Mouse (Mus musculus) olfactory bulb, adult 2 months (tissue): ENCODE measurements around the gene Dus2.

Source experiments
- CTCF ChIP-seq: fragments of 200-500 bp; IDR thresholded peaks from 2 replicates; pipeline ENCODE4 v1.5.1; 2012; ENCODE audit warnings: low read depth, mild to moderate bottlenecking, low read length, moderate library complexity; ENCODE audit not compliant: insufficient read depth
- POLR2A ChIP-seq: fragments of 200-500 bp; IDR thresholded peaks from 2 replicates; pipeline ENCODE4 v1.6.1; 2012; ENCODE audit warnings: mild to moderate bottlenecking, low read depth, low read length, moderate library complexity; ENCODE audit not compliant: insufficient read depth

- TF ChIP-seq POLR2A (no peak), CTCF (no peak)
Observed at GRCm38 (mm10) chr8:106051068-106051467, 59.9 kb downstream of the Dus2 start.
